Mouse (Mus musculus): ENCODE data around the gene Srrm4.

Gene Srrm4

GRCm38 (mm10) chr5:116565573-116565972, 26.0 kb downstream of the Srrm4 start:
- no peaks in the 10 kb centered on the region for H3K36me3 ChIP-seq (ENCODE audit: insufficient read depth, low read length)
- no peaks in the 10 kb centered on the region for H3K9me3 ChIP-seq (ENCODE audit: low read length)
- TF ChIP-seq NANOG (IDR thresholded peaks at IDR 0.05; ENCODE audit: borderline replicate concordance, low read length) (no peak), CTCF (conservative IDR thresholded peaks at IDR 0.05; ENCODE audit: low read length) (no peak), POU5F1 (IDR thresholded peaks at IDR 0.05; ENCODE audit: borderline replicate concordance, low read length) (no peak)
- H3K4me3 ChIP-seq (replicated peaks; ENCODE audit: low read length) = no peak overlapping the region
- H3K27me3 ChIP-seq (ENCODE audit: insufficient read depth, low read length) = 0 out of 2 replicates have a peak, but pooled peaks cover 2% of the 10 kb centered on the region
- H3K4me1 ChIP-seq (replicated peaks; ENCODE audit: low read depth, low read length) = peaks cover 31% of the 10 kb centered on the region

GRCm38 (mm10) chr5:116564391-116564790, 27.2 kb downstream of the Srrm4 start:
- H3K4me1 ChIP-seq (replicated peaks; ENCODE audit: low read depth, low read length) = peaks cover 24% of the 10 kb centered on the region
- H3K9me3 ChIP-seq (ENCODE audit: low read length) = no peaks in the 10 kb centered on the region
- 0 out of 2 replicates have a peak, but pooled peaks cover 4% of the 10 kb centered on the region for H3K27me3 ChIP-seq (ENCODE audit: insufficient read depth, low read length)
- no peak overlapping the region for H3K4me3 ChIP-seq (replicated peaks; ENCODE audit: low read length)
- TF ChIP-seq CTCF (conservative IDR thresholded peaks at IDR 0.05; ENCODE audit: low read length) (no peak), NANOG (IDR thresholded peaks at IDR 0.05; ENCODE audit: borderline replicate concordance, low read length) (no peak), POU5F1 (IDR thresholded peaks at IDR 0.05; ENCODE audit: borderline replicate concordance, low read length) (no peak)
- no peaks in the 10 kb centered on the region for H3K36me3 ChIP-seq (ENCODE audit: insufficient read depth, low read length)

GRCm38 (mm10) chr5:116563713-116564112, 27.9 kb downstream of the Srrm4 start:
- no peaks in the 10 kb centered on the region for H3K9me3 ChIP-seq (ENCODE audit: low read length)
- no peaks in the 10 kb centered on the region for H3K36me3 ChIP-seq (ENCODE audit: insufficient read depth, low read length)
- TF ChIP-seq POU5F1 (IDR thresholded peaks at IDR 0.05; ENCODE audit: borderline replicate concordance, low read length) (no peak), CTCF (conservative IDR thresholded peaks at IDR 0.05; ENCODE audit: low read length) (no peak), NANOG (IDR thresholded peaks at IDR 0.05; ENCODE audit: borderline replicate concordance, low read length) (no peak)
- H3K4me1 ChIP-seq (replicated peaks; ENCODE audit: low read depth, low read length) = peaks cover 20% of the 10 kb centered on the region
- H3K4me3 ChIP-seq (replicated peaks; ENCODE audit: low read length) = no peak overlapping the region
- 0 out of 2 replicates have a peak, but pooled peaks cover 4% of the 10 kb centered on the region for H3K27me3 ChIP-seq (ENCODE audit: insufficient read depth, low read length)

- Histone ChIP-seq H3K27me3 (ENCODE audit: insufficient read depth, low read length) (peaks cover 17% of the 10 kb centered on the region), H3K36me3 (ENCODE audit: insufficient read depth, low read length) (no peaks in the 10 kb centered on the region), H3K9me3 (ENCODE audit: low read length) (peaks cover 4% of the 10 kb centered on the region; the same call in 1 of the 2 replicates), H3K4me3 (replicated peaks; ENCODE audit: low read length) (no peak overlapping the region), H3K4me1 (replicated peaks; ENCODE audit: low read depth, low read length) (peaks cover 24% of the 10 kb centered on the region)
- TF ChIP-seq POU5F1 (IDR thresholded peaks at IDR 0.05; ENCODE audit: borderline replicate concordance, low read length) (no peak), CTCF (conservative IDR thresholded peaks at IDR 0.05; ENCODE audit: low read length) (no peak), NANOG (IDR thresholded peaks at IDR 0.05; ENCODE audit: borderline replicate concordance, low read length) (no peak)
Observed at GRCm38 (mm10) chr5:116559091-116559490, 32.5 kb downstream of the Srrm4 start.

- Histone ChIP-seq H3K27me3 (ENCODE audit: insufficient read depth, low read length) (peaks cover 20% of the 10 kb centered on the region), H3K4me3 (replicated peaks; ENCODE audit: low read length) (no peak overlapping the region), H3K4me1 (replicated peaks; ENCODE audit: low read depth, low read length) (peaks cover 16% of the 10 kb centered on the region), H3K9me3 (ENCODE audit: low read length) (peaks cover 4% of the 10 kb centered on the region; the same call in 1 of the 2 replicates), H3K36me3 (ENCODE audit: insufficient read depth, low read length) (no peaks in the 10 kb centered on the region)
- TF ChIP-seq POU5F1 (IDR thresholded peaks at IDR 0.05; ENCODE audit: borderline replicate concordance, low read length) (no peak), CTCF (conservative IDR thresholded peaks at IDR 0.05; ENCODE audit: low read length) (peak; percentile 71), NANOG (IDR thresholded peaks at IDR 0.05; ENCODE audit: borderline replicate concordance, low read length) (no peak)
Observed at GRCm38 (mm10) chr5:116556614-116557013, 35.0 kb downstream of the Srrm4 start.

GRCm38 (mm10) chr5:116553868-116554267, 37.7 kb downstream of the Srrm4 start:
- Histone ChIP-seq H3K4me3 (replicated peaks; ENCODE audit: low read length) (no peak overlapping the region), H3K36me3 (ENCODE audit: insufficient read depth, low read length) (no peaks in the 10 kb centered on the region), H3K9me3 (ENCODE audit: low read length) (peaks cover 13% of the 10 kb centered on the region), H3K4me1 (replicated peaks; ENCODE audit: low read depth, low read length) (peaks cover 13% of the 10 kb centered on the region), H3K27me3 (ENCODE audit: insufficient read depth, low read length) (peaks cover 16% of the 10 kb centered on the region)
- TF ChIP-seq NANOG (IDR thresholded peaks at IDR 0.05; ENCODE audit: borderline replicate concordance, low read length) (no peak), CTCF (conservative IDR thresholded peaks at IDR 0.05; ENCODE audit: low read length) (no peak), POU5F1 (IDR thresholded peaks at IDR 0.05; ENCODE audit: borderline replicate concordance, low read length) (no peak)

- Histone ChIP-seq H3K27me3 (ENCODE audit: insufficient read depth, low read length) (peaks cover 16% of the 10 kb centered on the region), H3K4me3 (replicated peaks; ENCODE audit: low read length) (no peak overlapping the region), H3K9me3 (ENCODE audit: low read length) (peaks cover 13% of the 10 kb centered on the region), H3K36me3 (ENCODE audit: insufficient read depth, low read length) (no peaks in the 10 kb centered on the region), H3K4me1 (replicated peaks; ENCODE audit: low read depth, low read length) (peaks cover 13% of the 10 kb centered on the region)
- TF ChIP-seq NANOG (IDR thresholded peaks at IDR 0.05; ENCODE audit: borderline replicate concordance, low read length) (no peak), CTCF (conservative IDR thresholded peaks at IDR 0.05; ENCODE audit: low read length) (no peak), POU5F1 (IDR thresholded peaks at IDR 0.05; ENCODE audit: borderline replicate concordance, low read length) (no peak)
Observed at GRCm38 (mm10) chr5:116553106-116553505, 38.5 kb downstream of the Srrm4 start.

GRCm38 (mm10) chr5:116552584-116552983, 39.0 kb downstream of the Srrm4 start:
- Histone ChIP-seq H3K27me3 (ENCODE audit: insufficient read depth, low read length) (peaks cover 16% of the 10 kb centered on the region), H3K4me1 (replicated peaks; ENCODE audit: low read depth, low read length) (peaks cover 13% of the 10 kb centered on the region), H3K4me3 (replicated peaks; ENCODE audit: low read length) (no peak overlapping the region), H3K9me3 (ENCODE audit: low read length) (peaks cover 9% of the 10 kb centered on the region), H3K36me3 (ENCODE audit: insufficient read depth, low read length) (no peaks in the 10 kb centered on the region)
- TF ChIP-seq POU5F1 (IDR thresholded peaks at IDR 0.05; ENCODE audit: borderline replicate concordance, low read length) (no peak), NANOG (IDR thresholded peaks at IDR 0.05; ENCODE audit: borderline replicate concordance, low read length) (no peak), CTCF (conservative IDR thresholded peaks at IDR 0.05; ENCODE audit: low read length) (no peak)

- H3K4me1 ChIP-seq (replicated peaks; ENCODE audit: low read depth, low read length) = peaks cover 8% of the 10 kb centered on the region; the same call in 1 of the 2 replicates
- no peak overlapping the region for H3K4me3 ChIP-seq (replicated peaks; ENCODE audit: low read length)
- H3K9me3 ChIP-seq (ENCODE audit: low read length) = peaks cover 9% of the 10 kb centered on the region
- no peaks in the 10 kb centered on the region; the same call in 1 of the 2 replicates for H3K27me3 ChIP-seq (ENCODE audit: insufficient read depth, low read length)
- TF ChIP-seq POU5F1 (IDR thresholded peaks at IDR 0.05; ENCODE audit: borderline replicate concordance, low read length) (no peak), CTCF (conservative IDR thresholded peaks at IDR 0.05; ENCODE audit: low read length) (no peak), NANOG (IDR thresholded peaks at IDR 0.05; ENCODE audit: borderline replicate concordance, low read length) (no peak)
- H3K36me3 ChIP-seq (ENCODE audit: insufficient read depth, low read length) = no peaks in the 10 kb centered on the region
Observed at GRCm38 (mm10) chr5:116545746-116546145, 45.9 kb downstream of the Srrm4 start.

Measured in E14TG2a.4 (cell line).